10 mouse cellular contexts compared by ENCODE assay signal in the genomic region with DNA sequence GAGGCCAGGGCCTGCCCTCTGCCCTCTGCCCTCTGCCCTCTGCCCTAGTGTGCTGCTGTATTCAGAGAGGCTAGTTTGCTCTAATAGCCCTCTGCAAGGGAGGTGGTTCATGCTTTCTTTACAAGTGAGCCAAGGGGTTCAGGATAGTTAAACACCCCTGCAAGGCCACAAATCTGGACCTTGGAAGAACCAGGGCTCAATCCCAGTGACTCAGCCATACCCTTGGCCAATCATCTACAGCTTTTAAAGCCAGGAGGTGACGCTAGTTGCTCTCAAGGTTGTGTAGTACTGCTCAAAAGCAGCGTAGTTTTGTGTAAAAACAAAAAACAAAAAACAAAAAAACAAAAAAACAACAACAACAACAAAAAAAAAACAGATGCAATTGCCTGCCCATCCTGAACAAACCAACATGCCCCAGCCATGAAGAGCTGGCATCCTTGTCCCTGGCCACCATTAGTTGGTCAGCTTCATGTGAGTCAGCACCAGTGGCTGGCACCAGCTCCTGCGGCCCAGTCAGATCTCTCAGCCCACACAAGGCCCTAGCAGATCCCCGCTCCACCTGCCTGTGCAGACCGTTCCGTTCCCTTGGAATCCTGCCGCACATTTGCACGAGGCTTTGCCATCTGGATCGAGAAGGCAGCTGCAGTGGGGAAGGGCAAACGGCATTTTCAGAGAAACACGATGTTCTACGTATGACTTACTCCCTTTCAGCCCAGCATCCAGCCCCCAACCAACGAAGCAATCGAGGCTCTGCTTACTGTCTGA.
DNase-seq lines count a peak whose midpoint lies in the region; ATAC-seq and TF ChIP-seq lines count a peak whose summit lies in the region.
"Had no signal": no experiment of that assay in that cellular context is flagged by ENCODE, and none has a peak within 500 bp of the region (broad histone marks: within the 10 kb centered on the region; RNA-seq: fewer than 3 reads in every experiment).

No protein-coding gene starts in this region.

- no peak overlapping the region for H3K9ac ChIP-seq in kidney, postnatal 0 days (ENCODE audit: low read depth, low read length)
- H3K9ac ChIP-seq in hindbrain, embryonic 11.5 days (ENCODE audit: low read depth, low read length), result no peak overlapping the region
- H3K9ac ChIP-seq: limb, embryonic 13.5 days had no signal

- H3K4me2 ChIP-seq in kidney, postnatal 0 days (ENCODE audit: low read length), result no peak overlapping the region
- no peak overlapping the region for H3K4me2 ChIP-seq in hindbrain, embryonic 11.5 days (replicated peaks; ENCODE audit: low read depth, low read length)
- H3K4me2 ChIP-seq: limb, embryonic 13.5 days had no signal

- no peaks in the 10 kb centered on the region for H3K36me3 ChIP-seq in kidney, postnatal 0 days (ENCODE audit: insufficient read depth, low read length)
- no peaks in the 10 kb centered on the region for H3K36me3 ChIP-seq in hindbrain, embryonic 10.5 days
- no peaks in the 10 kb centered on the region for H3K36me3 ChIP-seq in hindbrain, embryonic 11.5 days (ENCODE audit: control insufficient read depth, insufficient read depth, low read length)
- H3K36me3 ChIP-seq: limb, embryonic 13.5 days had no signal

- no peaks in the 10 kb centered on the region for H3K4me1 ChIP-seq in kidney, postnatal 0 days (replicated peaks; ENCODE audit: insufficient read depth, low read length)
- H3K4me1 ChIP-seq in hindbrain, embryonic 10.5 days (replicated peaks), result peaks cover 6% of the 10 kb centered on the region; the same call in 1 of the 2 replicates
- no peaks in the 10 kb centered on the region for H3K4me1 ChIP-seq in hindbrain, embryonic 11.5 days (replicated peaks; ENCODE audit: control insufficient read depth, insufficient read depth, low read length)
- H3K4me1 ChIP-seq: limb, embryonic 13.5 days had no signal

- no peak overlapping the region for H3K4me3 ChIP-seq in kidney, postnatal 0 days (replicated peaks; ENCODE audit: low read depth, low read length)
- H3K4me3 ChIP-seq in hindbrain, embryonic 10.5 days, result no peak overlapping the region
- no peak overlapping the region for H3K4me3 ChIP-seq in hindbrain, embryonic 11.5 days (ENCODE audit: low read depth, low read length)
- H3K4me3 ChIP-seq: limb, embryonic 13.5 days had no signal

- H3K27ac ChIP-seq in kidney, postnatal 0 days, result no peak overlapping the region
- H3K27ac ChIP-seq in hindbrain, embryonic 10.5 days, result no peak overlapping the region
- H3K27ac ChIP-seq in hindbrain, embryonic 11.5 days (ENCODE audit: low read depth, low read length), result no peak overlapping the region
- H3K27ac ChIP-seq: limb, embryonic 13.5 days had no signal

- H3K27me3 ChIP-seq in kidney, postnatal 0 days (ENCODE audit: insufficient read depth, low read length), result no peaks in the 10 kb centered on the region
- no peaks in the 10 kb centered on the region for H3K27me3 ChIP-seq in hindbrain, embryonic 10.5 days (ENCODE audit: insufficient read depth, poor library complexity, severe bottlenecking)
- no peaks in the 10 kb centered on the region for H3K27me3 ChIP-seq in hindbrain, embryonic 11.5 days (ENCODE audit: control insufficient read depth, insufficient read depth, low read length)
- H3K27me3 ChIP-seq: limb, embryonic 13.5 days had no signal

- no peaks in the 10 kb centered on the region for H3K9me3 ChIP-seq in kidney, postnatal 0 days (replicated peaks; ENCODE audit: low read length)
- H3K9me3 ChIP-seq in hindbrain, embryonic 10.5 days, result no peaks in the 10 kb centered on the region
- no peaks in the 10 kb centered on the region for H3K9me3 ChIP-seq in hindbrain, embryonic 11.5 days (ENCODE audit: control insufficient read depth, low read length)
- H3K9me3 ChIP-seq: limb, embryonic 13.5 days had no signal

- ATAC-seq in kidney, postnatal 0 days (replicated peaks; ENCODE audit: low FRiP score, low read depth), result 0 out of 2 replicates have a peak, but pooled peaks have one; percentile 21
- no peak for ATAC-seq in hindbrain, embryonic 11.5 days (ENCODE audit: low FRiP score)

- TF ChIP-seq CTCF in kidney, postnatal 0 days (IDR thresholded peaks at IDR 0.05; ENCODE audit: low read depth), result no peak

- DNase-seq in kidney, postnatal 0 days (ENCODE audit: low spot score), result no peak
- no peak for DNase-seq in kidney, adult 18-20 months
- peak; percentile 33 to 72 for DNase-seq in frontal cortex, adult 2 months (ENCODE audit: extremely low spot score in 1 of 2, low spot score in 1 of 2)
- DNase-seq in layer of hippocampus, postnatal 36 days, result peak; percentile 78 to 79
- DNase-seq in telencephalon, adult 2 months (ENCODE audit: low read depth, low spot score), result peak; percentile 56
- no peak for DNase-seq in Muller cell, postnatal 12 days (ENCODE audit: inconsistent ontology term)
- no peak for DNase-seq in hindbrain, embryonic 10.5 days (ENCODE audit: low spot score)
- DNase-seq in hindbrain, embryonic 11.5 days (ENCODE audit: low spot score), result no peak
- DNase-seq: heart, postnatal 14 days had no signal

- 89% methylated on average over 14 of the region's 14 CpGs for WGBS in kidney, postnatal 0 days
- whole genome bisulfite sequencing in hindbrain, embryonic 10.5 days, result 91% methylated on average over 14 of the region's 14 CpGs
- 90% methylated on average over 14 of the region's 14 CpGs for WGBS in hindbrain, embryonic 11.5 days

Comparison
In these comparisons a context has a peak if more than half of its experiments do, and no peak if none do; other contexts are left out.
1. DNase-seq: peak in frontal cortex, adult 2 months (2 of 2), layer of hippocampus, postnatal 36 days (2 of 2) and telencephalon, adult 2 months (single experiment); none in kidney, postnatal 0 days (single experiment), kidney, adult 18-20 months (single experiment), Muller cell, postnatal 12 days (single experiment), hindbrain, embryonic 10.5 days (single experiment) and hindbrain, embryonic 11.5 days (single experiment).